Mouse (Mus musculus): Measurements from ENCODE around the gene Gmppa.

Gmppa gene

DNA sequence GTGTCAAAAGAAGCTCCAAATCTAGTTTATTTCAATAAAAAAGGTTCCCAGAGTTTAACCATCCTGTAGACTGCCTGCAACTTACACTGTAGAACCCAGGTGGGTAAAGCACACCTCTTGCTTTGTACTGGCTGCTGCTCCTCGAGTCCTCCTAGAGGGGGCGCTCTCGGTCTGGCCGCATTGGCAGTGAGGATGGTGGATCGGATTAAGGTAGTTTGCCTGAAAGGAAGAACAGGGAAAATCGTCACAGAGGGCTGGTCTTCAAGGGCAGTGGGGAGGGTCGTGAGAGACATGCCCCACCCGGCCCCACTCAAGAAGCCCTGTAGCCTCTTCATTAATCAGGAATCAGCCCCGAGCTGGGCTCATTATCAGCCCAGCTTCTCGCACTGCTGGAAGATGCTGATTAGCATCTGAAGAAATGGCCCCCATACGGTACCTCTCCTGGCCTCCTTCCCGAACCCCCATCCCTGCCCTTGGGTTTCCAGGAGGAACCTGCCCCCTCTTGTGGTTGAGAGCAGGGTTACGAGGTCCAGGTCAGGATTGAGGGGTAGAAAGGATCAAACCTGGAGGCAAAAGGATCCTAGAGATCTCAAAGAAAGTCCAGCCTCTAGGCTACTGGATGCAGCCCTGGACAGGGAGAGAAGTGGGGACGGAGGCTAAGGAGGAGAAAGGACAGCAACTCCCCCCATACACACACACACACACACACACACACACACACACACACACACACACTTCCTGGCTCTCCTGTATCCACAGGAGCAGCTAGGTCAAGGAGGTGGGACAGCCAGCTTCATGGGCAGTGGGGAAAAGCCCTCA is 21.2 kb downstream of the Gmppa start:
- no peak for DNase-seq

- DNase-seq: no peak
Observed at GRCm38 (mm10) chr1:75457710-75458024, 21.9 kb downstream of the Gmppa start.

DNA sequence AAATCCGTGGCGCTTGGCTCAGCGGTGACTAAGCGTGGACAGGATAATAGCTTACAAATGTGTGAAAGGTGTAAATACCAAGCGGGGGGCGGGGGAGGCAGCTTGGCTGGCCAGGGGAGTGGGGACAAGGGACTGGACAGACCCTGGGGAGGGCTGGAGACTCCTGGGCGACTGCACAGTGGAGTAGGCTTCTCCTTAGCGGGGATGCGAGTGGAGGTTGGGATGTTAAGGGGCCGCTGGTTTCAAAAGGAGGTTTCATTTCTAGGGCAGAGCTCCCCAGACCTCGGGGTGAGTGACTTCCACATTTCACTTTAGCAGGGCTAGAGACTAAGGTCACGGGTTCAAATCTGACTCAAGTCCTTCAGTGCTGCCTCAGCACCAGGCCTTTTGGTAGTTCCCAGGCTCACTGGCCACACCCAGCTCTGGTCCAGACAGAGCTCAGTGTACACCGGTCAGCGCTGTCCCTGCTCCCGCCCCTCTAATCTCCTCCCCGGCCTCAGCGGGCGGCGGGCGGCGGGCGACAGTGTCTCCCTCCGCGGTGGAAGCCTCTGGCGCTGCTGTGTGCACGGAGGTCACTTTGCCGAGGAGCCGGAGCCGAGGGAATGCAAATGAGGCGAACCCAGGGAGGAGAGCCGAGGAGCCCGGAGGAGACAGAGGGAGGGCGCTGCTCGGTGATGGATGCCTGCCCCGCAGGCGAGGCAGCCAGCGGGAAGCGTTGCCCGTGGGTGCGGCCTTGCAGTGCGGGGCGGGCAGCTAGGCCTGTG is 22.5 kb downstream of the Gmppa start:
- DNase-seq: peak in 1 of 2 experiments; percentile 28

DNA sequence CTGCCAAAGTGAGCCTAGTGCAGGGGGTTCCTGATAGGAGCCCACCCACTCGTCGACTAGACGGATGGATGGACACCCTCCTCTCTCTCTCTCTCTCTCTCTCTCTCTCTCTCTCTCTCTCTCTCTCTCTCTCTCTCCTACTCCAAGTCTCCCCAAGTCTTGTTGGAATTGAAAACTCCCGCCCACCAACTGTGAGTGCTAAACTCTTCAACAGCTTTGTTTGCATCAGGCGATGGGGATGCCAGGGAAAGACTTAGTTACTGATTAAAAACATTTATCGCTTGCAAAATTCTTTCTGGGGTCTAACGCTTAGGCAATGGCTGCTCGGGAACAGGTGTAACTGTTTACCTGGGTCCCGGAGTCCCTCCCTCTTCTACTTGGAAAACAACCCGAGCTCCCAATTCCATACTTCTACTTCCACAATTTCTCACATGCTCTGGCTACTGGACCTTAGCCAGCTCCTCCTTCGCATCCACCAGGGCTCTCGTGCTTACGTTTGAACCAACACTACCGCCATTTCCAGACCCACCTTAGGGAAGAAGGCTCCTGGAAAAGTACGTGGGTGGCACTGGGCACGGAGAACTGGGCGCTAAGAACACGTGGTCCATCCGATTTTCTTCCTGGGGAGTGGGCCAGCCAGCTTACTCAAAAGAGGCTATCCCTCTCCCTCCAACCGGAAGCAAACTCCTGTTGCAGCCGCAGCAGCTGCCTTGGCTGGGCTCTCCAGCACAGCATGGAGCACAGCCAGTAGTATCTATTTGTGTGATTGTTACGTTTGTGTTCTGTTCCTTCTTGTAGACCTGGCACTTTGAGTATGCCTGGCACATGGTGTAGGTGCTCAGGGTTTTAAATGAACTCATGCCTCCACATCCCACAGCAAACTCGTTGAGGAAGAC is 23.3 kb downstream of the Gmppa start:
- no peak for DNase-seq

- no peak for DNase-seq
Observed at GRCm38 (mm10) chr1:75460297-75460696, 24.6 kb downstream of the Gmppa start.

DNA sequence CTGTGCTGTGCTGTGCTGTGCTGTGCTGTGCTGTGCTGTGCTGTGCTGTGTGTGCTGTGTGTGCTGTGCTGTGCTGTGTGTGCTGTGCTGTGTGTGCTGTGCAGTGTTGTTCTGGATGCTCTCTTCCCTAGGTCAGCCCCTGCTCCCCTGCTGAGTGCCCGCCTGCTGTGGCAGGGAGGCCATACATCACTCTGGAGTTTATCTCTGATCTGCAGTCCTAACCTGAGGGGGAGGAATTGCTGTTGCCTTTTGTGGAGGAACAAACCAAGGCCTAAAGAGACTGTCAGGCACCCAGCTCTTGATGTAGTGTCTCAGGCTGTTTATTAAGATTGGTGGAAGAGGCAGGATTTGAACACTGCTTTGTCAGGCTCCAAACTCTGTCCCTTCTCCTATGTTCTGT is 26.9 kb downstream of the Gmppa start:
- no peak for DNase-seq

DNA sequence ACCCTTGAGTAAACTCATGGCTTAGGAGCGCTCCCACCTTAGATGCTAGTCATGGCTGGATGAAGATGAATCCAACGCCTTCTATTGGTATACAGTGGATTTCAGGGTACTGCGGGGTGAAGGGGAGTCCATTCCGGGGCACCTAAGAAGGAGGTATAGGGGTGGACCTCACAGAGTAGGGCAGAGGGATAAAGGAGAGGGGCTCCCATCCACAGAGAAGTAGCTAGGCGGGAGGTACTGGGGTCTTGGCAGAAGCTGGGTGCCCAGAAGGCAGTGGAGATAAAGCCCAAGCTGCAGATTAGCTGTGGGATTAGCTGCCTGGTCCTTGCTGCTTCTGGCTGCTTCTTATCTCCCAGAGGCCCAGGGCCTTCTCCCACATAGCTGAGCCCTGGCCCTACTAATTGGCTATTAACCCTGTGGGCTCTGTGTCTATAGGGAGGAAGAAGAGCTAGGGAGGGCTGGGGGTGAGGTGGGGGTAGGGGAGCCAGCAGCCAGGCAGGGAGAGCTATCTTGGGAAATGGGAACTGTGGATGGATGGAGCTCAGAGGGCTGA is 28.0 kb downstream of the Gmppa start:
- no peak for DNase-seq

DNA sequence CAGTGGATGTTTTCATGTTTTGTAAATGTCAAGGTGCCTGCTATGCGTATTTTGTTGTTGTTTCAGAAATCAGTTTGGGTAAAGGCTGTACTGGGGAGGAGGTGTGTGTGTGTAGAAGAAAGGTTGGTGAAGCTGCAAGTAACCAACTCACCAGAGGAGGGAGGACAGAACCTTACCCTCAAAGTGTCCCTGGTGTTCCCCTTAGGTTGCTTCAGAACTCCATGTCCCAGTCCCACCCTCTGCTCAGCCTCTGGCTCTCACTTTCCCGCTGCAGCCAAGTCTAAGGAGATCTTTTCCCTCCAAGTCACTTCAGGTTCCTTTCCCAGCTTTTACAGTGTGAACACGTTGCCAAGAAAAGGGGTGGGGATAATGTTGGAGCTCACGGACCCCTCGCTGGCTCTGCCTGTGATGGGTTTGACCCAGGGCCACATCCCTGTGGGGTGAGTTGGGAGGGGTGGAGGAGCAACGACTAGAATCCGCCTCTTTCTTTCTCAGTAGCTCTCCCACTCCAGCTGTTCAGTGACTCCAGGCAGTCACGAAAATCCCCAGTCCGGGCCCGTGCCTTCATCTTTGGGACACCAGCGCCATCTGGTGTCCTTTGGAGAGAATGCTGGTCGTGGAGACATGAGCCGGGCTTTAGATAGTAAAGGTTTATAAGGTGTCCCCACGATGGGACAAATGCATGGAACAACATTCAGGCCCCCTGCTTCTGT is 31.6 kb downstream of the Gmppa start:
- DNase-seq: peak; percentile 68 to 72

GRCm38 (mm10) chr1:75469287-75469825 is 33.6 kb downstream of the Gmppa start:
- DNase-seq: no peak

DNA sequence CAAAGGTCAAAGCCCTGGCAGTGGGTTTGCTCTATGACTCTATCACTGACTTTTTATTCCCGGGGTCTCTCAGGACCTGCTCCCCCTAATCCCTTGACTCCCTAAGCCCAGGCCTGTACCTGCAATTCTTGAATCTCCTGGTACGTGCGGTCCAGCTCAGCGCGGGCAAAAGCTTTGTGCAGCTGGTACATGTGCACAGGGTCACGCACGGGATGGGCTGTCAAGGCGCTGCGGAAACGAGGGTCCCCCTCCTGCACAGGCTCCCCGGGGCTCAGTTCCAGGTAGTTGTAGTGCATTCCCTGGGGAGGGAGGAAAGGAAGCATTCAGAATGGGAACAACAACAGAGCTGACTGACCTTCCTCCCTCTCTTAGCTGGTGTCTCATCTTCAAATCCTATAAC is 40.7 kb downstream of the Gmppa start:
- no peak for DNase-seq

DNA sequence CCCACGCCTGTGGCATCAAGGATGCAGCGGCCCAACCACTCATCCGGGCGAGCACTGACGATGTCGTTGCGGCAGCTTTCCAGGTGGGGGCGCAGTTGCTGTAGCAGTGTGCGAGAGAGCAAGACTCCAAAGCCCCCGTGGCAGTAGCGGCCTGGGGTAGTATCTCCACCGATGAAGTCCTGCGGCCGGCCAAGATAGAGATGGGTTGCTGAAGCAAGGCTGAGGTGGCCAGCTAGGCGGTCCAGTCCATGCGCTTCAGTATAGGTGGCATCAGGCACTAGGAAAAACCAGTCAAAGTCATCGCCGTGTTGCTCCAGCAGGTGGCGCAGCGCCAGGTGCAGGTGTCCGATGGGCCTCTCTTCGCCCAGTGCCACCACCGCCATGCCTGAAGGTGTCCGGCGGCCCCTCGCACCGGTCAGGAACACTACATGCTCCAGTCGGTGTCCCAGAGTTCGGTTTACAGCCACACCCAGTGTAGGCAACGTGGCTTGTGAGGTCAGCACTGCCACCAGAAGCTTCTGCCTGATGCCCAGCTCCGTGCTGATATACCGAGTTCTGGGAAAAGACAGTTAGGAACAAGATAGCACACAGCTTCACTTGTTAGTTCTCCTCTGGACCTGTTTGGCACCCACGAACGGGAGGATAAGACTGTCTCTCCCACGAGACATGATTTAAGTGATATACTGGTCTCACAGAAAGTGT is 41.7 kb downstream of the Gmppa start:
- DNase-seq: peak; percentile 77 to 86

GRCm38 (mm10) chr1:75477966-75478290 is 42.2 kb downstream of the Gmppa start:
- DNase-seq: no peak

DNA sequence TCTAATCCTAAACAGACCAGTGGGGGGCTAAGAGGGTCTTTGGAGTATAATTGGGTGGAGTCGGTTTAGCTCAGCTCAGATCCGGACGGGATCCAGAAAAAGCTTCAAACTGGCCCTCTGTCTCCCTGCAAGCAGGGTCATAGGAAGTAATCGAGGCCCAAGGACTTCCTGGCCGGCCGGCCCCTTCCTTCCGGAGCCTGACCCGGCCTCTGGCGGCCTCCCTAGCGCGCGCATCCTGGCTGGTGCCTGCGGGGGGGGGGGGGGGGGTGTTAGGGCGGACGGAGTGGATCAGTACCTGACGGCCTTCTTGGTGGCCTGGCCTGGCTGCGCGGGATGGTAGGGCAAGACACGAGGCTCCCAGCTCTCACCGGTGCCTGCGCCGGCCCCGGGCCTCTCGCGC is 42.8 kb downstream of the Gmppa start:
- peak; percentile 57 to 67 for DNase-seq

- DNase-seq: peak; percentile 96 to 97
Observed at GRCm38 (mm10) chr1:75478916-75479634, 43.3 kb downstream of the Gmppa start, which contains the start of the genes Chpf and Tmem198. TSS of gene Chpf (minus strand) at chr1:75479307. TSS of gene Tmem198 (plus strand) at chr1:75479532.

DNA sequence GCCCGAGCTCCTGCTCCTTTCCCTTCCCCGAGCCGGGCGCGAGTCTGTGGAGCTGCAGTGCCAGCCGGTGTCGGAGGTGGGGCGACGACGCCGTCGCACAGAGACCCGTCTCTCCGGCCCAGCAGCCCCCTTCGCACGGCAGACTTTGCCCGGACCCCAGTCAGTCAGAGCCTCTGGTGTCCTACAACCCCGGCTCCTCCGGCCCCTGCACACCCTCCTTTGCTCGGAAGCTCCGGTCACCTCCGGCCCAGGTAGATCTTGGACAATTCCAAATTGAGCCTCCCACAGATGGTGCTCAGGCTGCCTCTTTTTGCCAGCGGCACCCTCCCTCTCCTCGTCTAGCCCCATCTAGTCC is 43.9 kb downstream of the Gmppa start:
- DNase-seq: no peak

GRCm38 (mm10) chr1:75480036-75480435 is 44.3 kb downstream of the Gmppa start:
- no peak for DNase-seq

DNA sequence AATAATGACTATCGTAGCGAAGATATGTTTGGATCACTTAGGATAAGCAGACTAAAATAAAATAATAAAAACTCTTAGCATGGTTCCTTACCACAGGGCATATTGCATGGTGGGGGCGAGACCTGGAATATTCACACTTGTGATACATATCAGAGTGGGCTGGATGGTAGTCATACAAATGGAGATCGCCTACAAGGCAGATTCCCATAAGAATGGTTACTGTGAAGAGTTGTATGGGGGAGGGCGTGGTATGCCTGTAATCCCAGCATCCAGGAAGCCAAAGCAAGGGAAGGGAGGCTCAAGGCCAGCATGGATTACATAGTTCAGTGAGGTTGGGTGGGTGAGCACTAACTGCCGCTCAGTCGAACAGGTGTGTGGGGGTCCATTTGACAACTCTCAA is 45.0 kb downstream of the Gmppa start:
- DNase-seq: no peak

DNA sequence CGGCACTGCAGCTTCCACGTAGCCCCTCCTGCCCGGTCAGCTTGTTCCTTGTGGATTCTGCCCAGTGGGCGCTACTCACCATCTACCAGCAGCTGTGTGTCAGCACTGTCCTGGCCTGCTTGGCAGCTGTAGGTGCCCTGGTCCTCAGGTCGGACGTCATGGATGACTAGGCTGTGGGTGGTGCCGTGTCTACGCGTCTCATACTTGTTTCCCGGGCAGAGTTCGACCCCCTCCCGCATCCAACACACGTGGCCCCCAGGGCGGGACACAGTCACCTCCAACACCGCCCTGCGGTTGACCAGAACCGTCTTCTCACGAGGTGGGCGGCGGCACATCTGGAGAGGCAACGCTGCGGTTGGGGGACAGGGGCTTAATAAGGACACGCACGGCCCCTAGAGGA is 50.8 kb downstream of the Gmppa start:
- no peak for DNase-seq

DNA sequence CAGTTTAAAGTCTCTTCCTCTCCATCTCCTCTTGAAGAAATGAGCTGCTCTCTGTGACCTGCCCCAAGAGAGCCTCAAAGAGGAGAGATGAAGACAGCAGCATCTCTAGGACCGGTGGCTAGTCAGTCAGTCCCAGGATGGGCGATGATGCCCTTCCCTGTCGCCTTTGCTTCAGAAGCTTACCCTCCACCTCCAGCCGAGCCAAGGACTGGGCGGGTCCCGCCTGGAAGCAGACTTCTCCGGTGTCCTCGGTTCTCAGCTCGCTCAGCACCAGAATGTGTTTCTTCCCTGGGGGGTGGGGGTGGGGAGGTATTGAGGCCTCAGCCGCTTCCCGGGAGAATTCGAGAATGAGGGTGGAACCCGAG is 51.3 kb downstream of the Gmppa start:
- no peak for DNase-seq

GRCm38 (mm10) chr1:75487405-75488161 is 51.9 kb downstream of the Gmppa start:
- DNase-seq: peak; percentile 82 to 88
